Mouse (Mus musculus) cerebellum, adult 11 months (tissue): ENCODE results near the gene Gucy1b2.

Experiments
- DNase-seq: peaks from one replicate; pipeline ENCODE4 v3.0.0; 2022

Gene Gucy1b2

GRCm38 (mm10) chr14:62361263-62361980 is 94.7 kb downstream of the Gucy1b2 start:
- no peak for DNase-seq

GRCm38 (mm10) chr14:62355201-62355600 is 100.9 kb downstream of the Gucy1b2 start:
- no peak for DNase-seq

GRCm38 (mm10) chr14:62353793-62354192 is 102.3 kb downstream of the Gucy1b2 start:
- DNase-seq = no peak

GRCm38 (mm10) chr14:62353372-62353771 is 102.7 kb downstream of the Gucy1b2 start:
- no peak for DNase-seq

- DNase-seq = no peak
Observed at GRCm38 (mm10) chr14:62350890-62351289, 105.2 kb downstream of the Gucy1b2 start.

- DNase-seq = no peak
Observed at GRCm38 (mm10) chr14:62350186-62350585, 105.9 kb downstream of the Gucy1b2 start.

GRCm38 (mm10) chr14:62349786-62350185 is 106.3 kb downstream of the Gucy1b2 start:
- no peak for DNase-seq

GRCm38 (mm10) chr14:62347103-62347502 is 109.0 kb downstream of the Gucy1b2 start:
- DNase-seq = no peak

- no peak for DNase-seq
Observed at GRCm38 (mm10) chr14:62346570-62346969, 109.5 kb downstream of the Gucy1b2 start.
